Mouse (Mus musculus) CH12.LX (cell line): Measurements from ENCODE around the gene Mogat1. TPM values are rescaled to one million over a fixed set of nuclear protein-coding genes. Genes with fewer than 3 reads are reported as not detected.

Source experiments
- DNase-seq: peaks from one replicate; pipeline ENCODE4 v3.0.0-alpha.2; 2013; ENCODE audit errors: extremely low read depth
- H3K27ac ChIP-seq: 2 replicates; pipeline ENCODE4 v1.5.1; 2012; ENCODE audit warnings: low read depth, mild to moderate bottlenecking, control low read depth, moderate library complexity; ENCODE audit not compliant: insufficient read depth
- H3K27me3 ChIP-seq: replicated peaks from 2 replicates; pipeline ENCODE3; 2012; ENCODE audit warnings: inconsistent platforms
- H3K36me3 ChIP-seq, 2 experiments: replicated peaks in 1 of 2; 2 replicates each; pipeline versions ENCODE3 to v1.6.1; 2012; ENCODE audit warnings: inconsistent platforms in 1 of 2, low read length in 1 of 2, mild to moderate bottlenecking in 1 of 2, mixed read lengths in 1 of 2, moderate library complexity in 1 of 2; ENCODE audit not compliant: control insufficient read depth in 1 of 2, insufficient read depth in 1 of 2
- H3K4me1 ChIP-seq, 2 experiments: 2 replicates each; pipeline ENCODE4 v1.6.1; 2012; ENCODE audit warnings: inconsistent platforms in 1 of 2, moderate library complexity in 1 of 2; ENCODE audit not compliant: insufficient read depth in 2 of 2, control insufficient read depth in 1 of 2
- H3K4me2 ChIP-seq: 2 replicates; pipeline ENCODE4 v1.6.1; 2012; ENCODE audit warnings: low read depth, mild to moderate bottlenecking, control low read depth; ENCODE audit not compliant: poor library complexity, insufficient read depth, severe bottlenecking
- H3K4me3 ChIP-seq, 3 experiments: fragments of 150-350 bp in 1 of 3; sonication (generic) in 1 of 3; replicated peaks in 1 of 3; 2 replicates each; pipeline versions ENCODE3 to v1.5.1; 2011 to 2012; ENCODE audit warnings: low read depth in 2 of 3, low read length in 2 of 3, mild to moderate bottlenecking in 2 of 3, moderate library complexity in 2 of 3, control low read depth in 1 of 3, improper control_type of control experiment in 1 of 3, inconsistent platforms in 1 of 3, mixed read lengths in 1 of 3; ENCODE audit not compliant: poor library complexity in 1 of 3
- H3K79me2 ChIP-seq: replicated peaks from 2 replicates; pipeline ENCODE4 v1.6.1; 2012; ENCODE audit warnings: mild to moderate bottlenecking, moderate library complexity; ENCODE audit not compliant: control insufficient read depth, poor library complexity, insufficient read depth, severe bottlenecking; ENCODE audit errors: extremely low read depth
- H3K9ac ChIP-seq: 2 replicates; pipeline ENCODE4 v1.6.1; 2012; ENCODE audit warnings: low read depth, mild to moderate bottlenecking, control low read depth, moderate library complexity; ENCODE audit not compliant: insufficient read depth
- H3K9me3 ChIP-seq: replicated peaks from 2 replicates; pipeline ENCODE3; 2012; ENCODE audit warnings: low read length, inconsistent platforms, mixed read lengths
- BHLHE40 ChIP-seq: IDR thresholded peaks from 2 replicates; pipeline ENCODE4 v1.6.1; 2011; ENCODE audit warnings: mild to moderate bottlenecking, low read depth, low read length, improper control_type of control experiment
- CTCF ChIP-seq, 2 experiments: IDR thresholded peaks in 1 of 2; conservative IDR thresholded peaks in 1 of 2; 2 replicates each; pipeline ENCODE4 v1.5.1; 2011 to 2012; ENCODE audit warnings: low read depth in 2 of 2, low read length in 2 of 2, improper control_type of control experiment in 1 of 2, inconsistent platforms in 1 of 2, mild to moderate bottlenecking in 1 of 2, moderate library complexity in 1 of 2
- HCFC1 ChIP-seq: IDR thresholded peaks from 2 replicates; pipeline ENCODE4 v1.6.1; 2012; ENCODE audit warnings: low read depth, mild to moderate bottlenecking, inconsistent platforms, low read length, improper control_type of control experiment
- IRF4 ChIP-seq: IDR thresholded peaks from 2 replicates; pipeline ENCODE4 v1.6.1; 2014; ENCODE audit warnings: low read depth, mild to moderate bottlenecking, inconsistent platforms, low read length, improper control_type of control experiment
- JUN ChIP-seq: IDR thresholded peaks from 2 replicates; pipeline ENCODE4 v1.6.1; 2011; ENCODE audit warnings: low read depth, mild to moderate bottlenecking, low read length, improper control_type of control experiment, moderate library complexity; ENCODE audit not compliant: insufficient read depth
- KAT2A ChIP-seq: IDR thresholded peaks from 2 replicates; pipeline ENCODE4 v1.6.1; 2012; ENCODE audit warnings: low read length, improper control_type of control experiment, inconsistent platforms; ENCODE audit not compliant: insufficient replicate concordance
- MAFK ChIP-seq: IDR thresholded peaks from 2 replicates; pipeline ENCODE4 v1.6.1; 2011; ENCODE audit warnings: low read length, improper control_type of control experiment; ENCODE audit not compliant: insufficient replicate concordance
- MEF2A ChIP-seq: IDR thresholded peaks from 2 replicates; pipeline ENCODE4 v1.6.1; 2014; ENCODE audit warnings: low read depth, mild to moderate bottlenecking, inconsistent platforms, low read length, improper control_type of control experiment, borderline replicate concordance
- MYC ChIP-seq: IDR thresholded peaks from 2 replicates; pipeline ENCODE4 v1.6.1; 2011; ENCODE audit warnings: low read depth, mild to moderate bottlenecking, improper control_type of control experiment, low read length
- NELFE ChIP-seq: IDR thresholded peaks from 2 replicates; pipeline ENCODE4 v1.6.1; 2011; ENCODE audit warnings: low read depth, low read length, improper control_type of control experiment
- PAX5 ChIP-seq: IDR thresholded peaks from 2 replicates; pipeline ENCODE4 v1.6.1; 2012; ENCODE audit warnings: low read length, inconsistent platforms, mixed read lengths
- POLR2A ChIP-seq: IDR thresholded peaks from 2 replicates; pipeline ENCODE4 v1.6.1; 2011; ENCODE audit warnings: low read depth, mild to moderate bottlenecking, improper control_type of control experiment, low read length
- RAD21 ChIP-seq: IDR thresholded peaks from 2 replicates; pipeline ENCODE4 v1.6.1; 2011; ENCODE audit warnings: low read depth, mild to moderate bottlenecking, low read length, improper control_type of control experiment, moderate library complexity
- SMC3 ChIP-seq: IDR thresholded peaks from 2 replicates; pipeline ENCODE4 v1.6.1; 2011; ENCODE audit warnings: low read depth, low read length, improper control_type of control experiment
- TBP ChIP-seq: conservative IDR thresholded peaks from 2 replicates; pipeline ENCODE4 v1.6.1; 2011; ENCODE audit warnings: low read depth, low read length, improper control_type of control experiment
- TCF12 ChIP-seq: IDR thresholded peaks from 2 replicates; pipeline ENCODE4 v1.6.1; 2014; ENCODE audit warnings: low read depth, mild to moderate bottlenecking, inconsistent platforms, low read length, improper control_type of control experiment
- UBTF ChIP-seq: IDR thresholded peaks from 2 replicates; pipeline ENCODE4 v1.6.1; 2012; ENCODE audit warnings: low read depth, mild to moderate bottlenecking, inconsistent platforms, low read length, improper control_type of control experiment, moderate library complexity
- USF1 ChIP-seq: IDR thresholded peaks from 2 replicates; pipeline ENCODE4 v1.6.1; 2014; ENCODE audit warnings: low read depth, mild to moderate bottlenecking, inconsistent platforms, low read length, improper control_type of control experiment
- USF2 ChIP-seq: conservative IDR thresholded peaks from 2 replicates; pipeline ENCODE4 v1.6.1; 2011; ENCODE audit warnings: low read depth, low read length, improper control_type of control experiment
- ZC3H11A ChIP-seq: IDR thresholded peaks from 2 replicates; pipeline ENCODE4 v1.6.1; 2012; ENCODE audit warnings: low read depth, mild to moderate bottlenecking, inconsistent platforms, low read length, improper control_type of control experiment
- ZKSCAN1 ChIP-seq: IDR thresholded peaks from 2 replicates; pipeline ENCODE4 v1.6.1; 2012; ENCODE audit warnings: low read depth, inconsistent platforms, low read length, improper control_type of control experiment, borderline replicate concordance
- ZMIZ1 ChIP-seq: IDR thresholded peaks from 2 replicates; pipeline ENCODE4 v1.6.1; 2012; ENCODE audit warnings: low read depth, mild to moderate bottlenecking, inconsistent platforms, low read length, improper control_type of control experiment
- dilution Hi-C: fragments of 300-500 bp; cut with MboI; formaldehyde crosslinking; loops from 2 replicates; pipeline ENCODE4 v1.14.3; 2020; ENCODE audit warnings: low sequenced_read_pairs; ENCODE audit not compliant: extremely low pct_unique_long_range_greater_than_20kb, extremely low pct_ligation_motif_present
- in situ Hi-C: fragments of 300-500 bp; cut with MboI; formaldehyde crosslinking; loops from 3 replicates; pipeline ENCODE4 v1.14.3; 2019; ENCODE audit warnings: low sequenced_read_pairs, low pct_ligation_motif_present, low pct_unique_long_range_greater_than_20kb, mixed read lengths
- polyA plus RNA-seq: library from polyadenylated mRNA; unstranded; fragments of >175 nt; gene quantifications from 2 replicates; pipeline ENCODE4 v1.2.1, GENCODE M21; 2012; ENCODE audit warnings: low read depth; ENCODE audit not compliant: insufficient read length
- total RNA-seq, 2 experiments: library from RNA; depleted of rRNA; stranded (reverse); fragments of 300-350 nt in 1 of 2; fragments of >200 nt in 1 of 2; gene quantifications; 2 replicates each; pipeline ENCODE4 v1.2.3; 2012 to 2014

Mogat1 gene
- total and polyA plus RNA-seq, 3 experiments = not detected

GRCm38 (mm10) chr1:78518907-78519306 is 8.1 kb downstream of the Mogat1 start:
- in situ Hi-C loops = no loop called here
- DNase-seq = no peak
- dilution Hi-C loops = no loop called here
- Histone ChIP-seq H3K4me2 (no peak overlapping the region), H3K4me3 (no peak overlapping the region), H3K9me3 (no peaks in the 10 kb centered on the region), H3K36me3 (no peaks in the 10 kb centered on the region), H3K79me2 (no peaks in the 10 kb centered on the region), H3K9ac (no peak overlapping the region), H3K27me3 (no peaks in the 10 kb centered on the region), H3K4me1 (no peaks in the 10 kb centered on the region), H3K27ac (no peak overlapping the region)
- TF ChIP-seq KAT2A (no peak), ZC3H11A (no peak), MYC (no peak), CTCF (conservative IDR thresholded peaks at IDR 0.05 in 1 of 2, IDR thresholded peaks at IDR 0.05 in 1 of 2; ENCODE audit: low read depth in 2 of 2, low read length in 2 of 2) (no peak), ZKSCAN1 (no peak), USF1 (no peak), JUN (no peak), TCF12 (no peak), PAX5 (no peak), POLR2A (no peak), MEF2A (no peak)

DNA sequence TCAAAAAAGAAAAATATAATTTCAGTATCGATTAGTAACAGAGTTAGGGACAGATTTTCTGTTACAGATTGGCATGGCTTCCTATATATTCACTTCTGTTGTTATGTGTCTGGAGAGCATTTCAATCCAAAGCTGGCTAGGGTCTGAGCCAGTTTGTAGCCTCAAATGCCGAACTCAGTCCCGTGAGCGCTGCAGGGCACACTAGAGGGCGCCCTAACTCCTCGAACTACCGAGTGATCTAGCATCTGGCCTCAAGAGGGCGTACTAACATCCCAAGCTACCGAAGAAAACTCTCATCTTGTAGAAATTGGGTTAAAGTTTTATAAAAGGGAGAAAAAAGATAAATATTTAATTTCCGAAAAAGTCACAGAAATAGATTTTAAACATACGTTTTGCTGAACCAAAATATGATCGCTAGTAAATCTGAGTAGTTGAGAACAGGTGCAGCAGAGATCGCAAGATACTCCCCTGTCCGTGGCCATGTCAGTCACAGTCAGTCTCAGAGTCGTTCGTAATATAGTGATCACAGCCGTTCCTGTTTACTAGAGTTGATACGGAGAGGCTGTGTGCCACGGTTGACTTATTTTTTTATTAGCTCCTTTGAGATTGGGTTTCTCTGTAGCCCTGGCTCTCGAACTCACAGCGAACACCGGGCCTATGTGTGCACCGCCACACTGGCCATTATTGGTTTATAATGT is 14.5 kb downstream of the Mogat1 start:
- no peak for TF ChIP-seq JUN
- TF ChIP-seq SMC3 = peak; percentile 74
- no peak; the same call in 1 of the 2 replicates for TF ChIP-seq IRF4
- peak; percentile 73 for TF ChIP-seq RAD21
- TF ChIP-seq TBP = no peak
- peak; percentile 86 for TF ChIP-seq BHLHE40
- TF ChIP-seq MAFK = no peak
- TF ChIP-seq CTCF (conservative IDR thresholded peaks at IDR 0.05 in 1 of 2, IDR thresholded peaks at IDR 0.05 in 1 of 2; ENCODE audit: low read depth in 2 of 2, low read length in 2 of 2) = peak; percentile 88 to 100
- TF ChIP-seq ZMIZ1 = no peak
- TF ChIP-seq MEF2A = no peak
- no peak for TF ChIP-seq UBTF
- no peak for TF ChIP-seq PAX5
- no peak for TF ChIP-seq HCFC1
- no peak for TF ChIP-seq USF2
- TF ChIP-seq NELFE = peak; percentile 79; the same call in 1 of the 2 replicates
- TF ChIP-seq USF1 = no peak
- no peaks in the 10 kb centered on the region for H3K36me3 ChIP-seq
- no peaks in the 10 kb centered on the region for H3K79me2 ChIP-seq
- H3K4me3 ChIP-seq = no peak overlapping the region
- peak; percentile 67 for DNase-seq
- no peaks in the 10 kb centered on the region for H3K4me1 ChIP-seq
- in situ Hi-C loops = loop anchor here (25.0 kb wide), 1 partner anchor 1112 kb away; no protein-coding TSS in a partner anchor
- no peak overlapping the region for H3K27ac ChIP-seq
- no peaks in the 10 kb centered on the region for H3K27me3 ChIP-seq
- dilution Hi-C loops = no loop called here
- no peaks in the 10 kb centered on the region for H3K9me3 ChIP-seq
- no peak overlapping the region for H3K9ac ChIP-seq
- H3K4me2 ChIP-seq = no peak overlapping the region
